Mouse (Mus musculus) forebrain, postnatal 0 days (tissue): ENCODE results near the gene Lmntd1. TPM values are rescaled to one million over a fixed set of nuclear protein-coding genes. Genes with fewer than 3 reads are reported as not detected.

ENCODE experiments used
- ATAC-seq: fragments of 200-750 bp; cut with Nextera tagmentation; 2 replicates; pipeline ENCODE4 v1.8.0; 2017; ENCODE audit warnings: mild to moderate bottlenecking, moderate library complexity
- DNase-seq: peaks from one replicate; pipeline ENCODE4 v3.0.0-alpha.2; 2015
- H3K27ac ChIP-seq: fragments of 300-500 bp; sonication (generic); 2 replicates; pipeline ENCODE4 v1.5.1; 2014; ENCODE audit warnings: low read depth, mild to moderate bottlenecking, antibody characterized with exemption, low read length, moderate library complexity, mixed read lengths
- H3K27me3 ChIP-seq: fragments of 300-500 bp; sonication (generic); 2 replicates; pipeline ENCODE4 v1.6.1; 2014; ENCODE audit warnings: mild to moderate bottlenecking, low read length, mixed read lengths; ENCODE audit not compliant: insufficient read depth
- H3K36me3 ChIP-seq: fragments of 300-500 bp; sonication (generic); 2 replicates; pipeline ENCODE4 v1.6.1; 2014; ENCODE audit warnings: mild to moderate bottlenecking, moderate library complexity; ENCODE audit not compliant: insufficient read depth
- H3K4me1 ChIP-seq: fragments of 300-500 bp; sonication (generic); 2 replicates; pipeline ENCODE4 v1.6.1; 2014; ENCODE audit warnings: antibody characterized with exemption; ENCODE audit not compliant: insufficient read depth
- H3K4me2 ChIP-seq: fragments of 300-500 bp; sonication (generic); 2 replicates; pipeline ENCODE4 v1.6.1; 2014; ENCODE audit warnings: low read depth, mild to moderate bottlenecking, moderate library complexity
- H3K4me3 ChIP-seq: fragments of 300-500 bp; sonication (generic); 2 replicates; pipeline ENCODE4 v1.5.1; 2014; ENCODE audit warnings: low read depth, low read length, mixed read lengths
- H3K9ac ChIP-seq: fragments of 300-500 bp; sonication (generic); 2 replicates; pipeline ENCODE4 v1.6.1; 2014; ENCODE audit warnings: mild to moderate bottlenecking
- H3K9me3 ChIP-seq: fragments of 300-500 bp; sonication (generic); 2 replicates; pipeline ENCODE4 v1.6.1; 2016; ENCODE audit warnings: low read length
- CTCF ChIP-seq: sonication (generic); IDR thresholded peaks from 2 replicates; pipeline ENCODE4 v1.5.1; 2016; ENCODE audit warnings: antibody characterized with exemption, control low read depth, low read depth
- WGBS: fragments of 180-500 bp; shearing (Covaris S2); extraction: QIAGEN DNeasy Blood & Tissue Kit; methylation state at CpG from one replicate; pipeline ENCODE4 v1.1.7; 2014; 5-methylcytosine and 5-hydroxymethylcytosine counted together
- polyA plus RNA-seq: library from polyadenylated mRNA; unstranded; fragments of >200 nt; fragmentation: Nextera tagmentation; extraction: Ambion mirVana; gene quantifications from 2 replicates; pipeline ENCODE4 v1.2.1, GENCODE M21; 2015
- total RNA-seq: library from RNA; depleted of rRNA; stranded (reverse); fragments of >200 nt; gene quantifications from 2 replicates; pipeline ENCODE4 v1.2.3, GENCODE M21; 2014

Lmntd1 gene
- total and polyA plus RNA-seq, 2 experiments from 2014 or later = 1.3 to 1.4 TPM

DNA sequence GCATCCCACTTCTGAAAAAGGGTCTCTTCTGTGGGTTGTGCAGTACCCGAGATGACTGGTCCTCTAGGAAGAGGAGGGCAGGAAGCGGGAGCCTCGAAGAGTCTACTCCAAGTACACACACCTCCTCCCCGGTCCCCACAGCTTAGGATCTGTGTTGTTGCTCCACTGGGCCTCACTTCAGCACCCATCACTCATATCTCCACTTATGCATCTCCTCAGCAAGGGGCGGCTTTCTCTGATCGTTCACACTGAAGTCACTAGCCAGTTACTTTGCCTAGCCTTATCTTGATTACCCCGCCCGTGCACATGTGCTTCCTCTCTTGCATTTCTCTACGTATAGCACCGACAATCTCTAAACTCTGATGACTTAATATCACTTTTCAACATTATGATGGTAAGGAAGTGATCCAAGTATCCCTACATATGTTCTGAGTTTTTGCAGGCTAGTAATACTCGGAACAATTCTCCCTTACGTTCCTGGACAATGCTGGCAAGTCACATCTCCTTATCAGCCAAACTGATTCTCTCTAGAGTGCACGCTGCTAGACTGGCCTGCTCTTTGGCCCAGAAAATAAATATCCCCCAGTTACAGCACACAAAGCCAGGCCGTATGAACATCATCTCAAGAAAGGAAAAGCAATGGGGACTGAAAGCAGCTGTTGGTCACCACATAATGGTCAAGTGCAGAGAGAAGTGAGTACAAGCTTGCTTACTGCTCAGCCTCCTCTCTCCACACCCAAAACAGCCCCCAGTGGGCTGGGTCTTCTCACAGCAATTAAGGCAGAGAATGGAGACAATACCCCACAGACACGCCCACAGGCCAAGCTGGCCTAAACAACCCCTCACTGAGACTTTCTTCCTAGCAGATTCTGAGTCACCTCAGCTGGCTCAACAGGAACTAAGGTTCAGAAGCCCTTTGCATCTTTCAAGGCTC is 56.8 kb downstream of the Lmntd1 start:
- H3K9ac ChIP-seq = no peak overlapping the region
- no peaks in the 10 kb centered on the region for H3K27me3 ChIP-seq
- no peak overlapping the region for H3K4me2 ChIP-seq
- no peak for TF ChIP-seq CTCF
- 87% methylated on average over 15 of the region's 15 CpGs for WGBS
- H3K36me3 ChIP-seq = no peaks in the 10 kb centered on the region
- no peak for ATAC-seq
- no peaks in the 10 kb centered on the region for H3K4me1 ChIP-seq
- no peaks in the 10 kb centered on the region for H3K9me3 ChIP-seq
- no peak overlapping the region for H3K27ac ChIP-seq
- DNase-seq = no peak
- no peak overlapping the region for H3K4me3 ChIP-seq

- Histone ChIP-seq H3K27me3 (no peaks in the 10 kb centered on the region), H3K9ac (no peak overlapping the region), H3K4me2 (no peak overlapping the region), H3K36me3 (no peaks in the 10 kb centered on the region), H3K27ac (no peak overlapping the region), H3K9me3 (no peaks in the 10 kb centered on the region), H3K4me3 (no peak overlapping the region), H3K4me1 (no peaks in the 10 kb centered on the region)
- no peak for DNase-seq
- no peak for TF ChIP-seq CTCF
- no peak for ATAC-seq
- WGBS = 61% methylated on average over 7 of the region's 7 CpGs
These were observed 60.9 kb downstream of the Lmntd1 start for GRCm38 (mm10) chr6:145553226-145553625.

GRCm38 (mm10) chr6:145552817-145553216 is 61.3 kb downstream of the Lmntd1 start:
- Histone ChIP-seq H3K9me3 (no peaks in the 10 kb centered on the region), H3K4me1 (no peaks in the 10 kb centered on the region), H3K9ac (no peak overlapping the region), H3K36me3 (no peaks in the 10 kb centered on the region), H3K27ac (no peak overlapping the region), H3K27me3 (no peaks in the 10 kb centered on the region), H3K4me3 (no peak overlapping the region), H3K4me2 (no peak overlapping the region)
- WGBS = 84% methylated on average over 3 of the region's 3 CpGs
- DNase-seq (no peak), ATAC-seq (no peak)
- TF ChIP-seq CTCF = no peak

GRCm38 (mm10) chr6:145550993-145551392 is 63.1 kb downstream of the Lmntd1 start:
- H3K27ac ChIP-seq = no peak overlapping the region
- no peak for TF ChIP-seq CTCF
- ATAC-seq (no peak), DNase-seq (no peak)
- H3K9me3 ChIP-seq = no peaks in the 10 kb centered on the region
- no peaks in the 10 kb centered on the region for H3K36me3 ChIP-seq
- H3K27me3 ChIP-seq = no peaks in the 10 kb centered on the region
- H3K9ac ChIP-seq = no peak overlapping the region
- H3K4me2 ChIP-seq = no peak overlapping the region
- H3K4me3 ChIP-seq = no peak overlapping the region
- no peaks in the 10 kb centered on the region for H3K4me1 ChIP-seq
- 91% methylated on average over 5 of the region's 5 CpGs for WGBS

DNA sequence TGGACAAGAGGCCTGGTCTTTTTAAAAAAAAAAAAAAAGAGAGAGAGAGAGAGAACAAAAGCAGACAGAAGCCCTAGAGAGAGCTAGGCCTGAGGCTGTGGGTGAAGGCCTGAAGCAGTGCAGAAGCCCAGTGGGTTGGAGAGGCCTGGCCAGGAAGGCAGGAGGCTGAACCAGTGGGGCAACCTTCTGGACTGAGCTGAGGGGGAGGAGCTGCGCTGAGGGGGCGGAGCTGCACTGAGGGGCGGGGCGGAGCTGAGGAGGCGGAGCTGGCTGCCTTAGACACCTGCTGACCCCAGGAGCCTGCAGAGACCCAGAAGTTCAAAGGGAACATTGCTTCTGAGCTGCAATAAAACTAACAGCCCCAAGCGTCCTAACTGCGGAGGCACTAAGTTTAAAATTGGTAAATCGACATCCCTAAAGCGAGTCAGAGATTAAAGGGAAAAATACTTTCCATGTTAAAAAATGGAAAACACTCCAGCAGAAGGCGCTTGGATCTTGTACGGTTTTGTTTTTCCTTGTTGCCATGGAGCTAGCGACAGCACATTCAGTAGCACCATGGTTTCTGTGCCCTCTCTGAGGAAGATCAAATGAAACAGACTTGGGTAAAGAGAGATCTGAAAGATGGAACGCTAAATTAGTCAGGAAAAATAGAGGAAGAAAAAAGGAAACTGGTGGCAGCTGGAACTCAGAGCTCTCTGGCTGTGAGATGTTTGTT is 68.0 kb downstream of the Lmntd1 start:
- no peaks in the 10 kb centered on the region for H3K9me3 ChIP-seq
- DNase-seq (peak; percentile 46), ATAC-seq (peak; percentile 83)
- H3K9ac ChIP-seq = no peak overlapping the region
- H3K4me2 ChIP-seq = no peak overlapping the region
- H3K27me3 ChIP-seq = no peaks in the 10 kb centered on the region
- 0 out of 2 replicates have a peak, but pooled peaks have one; percentile 17 for TF ChIP-seq CTCF
- no peaks in the 10 kb centered on the region for H3K4me1 ChIP-seq
- no peak overlapping the region for H3K4me3 ChIP-seq
- WGBS = 18% methylated on average over 13 of the region's 13 CpGs
- H3K27ac ChIP-seq = no peak overlapping the region
- H3K36me3 ChIP-seq = no peaks in the 10 kb centered on the region

GRCm38 (mm10) chr6:145544838-145545237 is 69.3 kb downstream of the Lmntd1 start:
- Histone ChIP-seq H3K4me1 (no peaks in the 10 kb centered on the region), H3K27me3 (no peaks in the 10 kb centered on the region), H3K9me3 (no peaks in the 10 kb centered on the region), H3K27ac (no peak overlapping the region), H3K36me3 (no peaks in the 10 kb centered on the region), H3K4me2 (no peak overlapping the region), H3K9ac (no peak overlapping the region), H3K4me3 (no peak overlapping the region)
- DNase-seq = no peak
- 93% methylated on average over 2 of the region's 2 CpGs for WGBS
- ATAC-seq = no peak
- TF ChIP-seq CTCF = no peak

- Histone ChIP-seq H3K4me3 (no peak overlapping the region), H3K9me3 (no peaks in the 10 kb centered on the region), H3K27me3 (no peaks in the 10 kb centered on the region), H3K4me2 (no peak overlapping the region), H3K9ac (no peak overlapping the region), H3K27ac (no peak overlapping the region), H3K36me3 (no peaks in the 10 kb centered on the region), H3K4me1 (no peaks in the 10 kb centered on the region)
- ATAC-seq (no peak), DNase-seq (no peak)
- WGBS = 90% methylated on average over 12 of the region's 12 CpGs
- TF ChIP-seq CTCF = no peak
These were observed 69.8 kb downstream of the Lmntd1 start for GRCm38 (mm10) chr6:145544304-145544703.
